Comparison of ENCODE assay signal across 8 mouse cellular contexts in the genomic region with DNA sequence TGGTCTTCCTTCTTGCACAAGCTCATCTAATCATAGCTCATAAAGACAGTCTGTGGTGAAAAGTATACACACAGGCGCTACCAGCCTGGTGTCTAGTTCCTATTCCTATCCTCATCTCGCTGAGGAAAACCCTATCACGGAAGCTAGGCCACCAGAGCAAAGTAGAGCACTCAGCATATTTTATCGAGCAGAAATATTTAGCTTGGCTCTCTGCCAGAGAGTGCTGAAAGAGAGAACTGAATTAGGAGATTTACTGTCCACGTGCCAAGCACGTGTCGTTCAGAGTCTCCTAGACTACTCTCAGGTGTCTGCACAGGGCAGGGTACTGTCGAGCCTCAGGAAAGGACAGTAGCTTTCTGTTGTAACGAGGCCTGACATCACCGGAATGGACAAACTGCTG. TPM values are rescaled to one million over a fixed set of nuclear protein-coding genes. Genes with fewer than 3 reads are reported as not detected.
DNase-seq lines count a peak whose midpoint lies in the region; ATAC-seq lines count a peak whose summit lies in the region.

No protein-coding gene starts in this region.

- peak overlapping the region; percentile 45 for H3K27ac ChIP-seq in lung, embryonic 16.5 days (ENCODE audit: low read length)

- no peak overlapping the region for H3K4me2 ChIP-seq in lung, embryonic 16.5 days (ENCODE audit: low read depth, low read length)

- peak; percentile 41 to 55 for DNase-seq in heart, adult 18-20 months
- no peak for DNase-seq in heart, postnatal 36 days
- peak; percentile 15 for DNase-seq in adrenal gland, postnatal 25 days
- peak; percentile 35 for DNase-seq in heart, postnatal 4 days
- DNase-seq in spleen, adult 12 weeks (ENCODE audit: low spot score) = no peak
- no peak for DNase-seq in ovary, adult 18-20 months (ENCODE audit: low spot score)

- H3K9ac ChIP-seq in lung, embryonic 16.5 days (ENCODE audit: low read length) = no peak overlapping the region

- ATAC-seq in lung, embryonic 16.5 days (ENCODE audit: low read depth) = peak; percentile 88
- ATAC-seq in inflammation-experienced regulatory T-cells, adult 6 months = no peak

- intact Hi-C loops in heart, postnatal 36 days (cut with DNase I) = no loop called here

- no peaks in the 10 kb centered on the region for H3K9me3 ChIP-seq in lung, embryonic 16.5 days (ENCODE audit: control insufficient read depth, low read length)

- no peak overlapping the region for H3K4me3 ChIP-seq in lung, embryonic 16.5 days (ENCODE audit: low read length)

- H3K27me3 ChIP-seq in lung, embryonic 16.5 days (ENCODE audit: control insufficient read depth, insufficient read depth, low read depth, low read length) = no peaks in the 10 kb centered on the region

- no peaks in the 10 kb centered on the region for H3K36me3 ChIP-seq in lung, embryonic 16.5 days (ENCODE audit: control insufficient read depth, insufficient read depth, low read length)

- H3K4me1 ChIP-seq in lung, embryonic 16.5 days (replicated peaks; ENCODE audit: control insufficient read depth, insufficient read depth, low read length) = peaks cover 12% of the 10 kb centered on the region

- WGBS in lung, embryonic 16.5 days = 15% methylated on average over 10 of the region's 10 CpGs

RNA-seq across cellular contexts. Expression of a gene that starts 54.0 kb away (rescaled TPM):
- total RNA-seq in heart, adult 18-20 months (2021) = 1 to 10 TPM in 1 of 2 experiments, under 1 TPM in 1; 0.46 to 1.6 TPM
- 1 to 10 TPM; 1.6 to 2.4 TPM for total RNA-seq in heart, postnatal 36 days (2021)
- 1.1 and 3.0 TPM in 2 replicates for total RNA-seq in adrenal gland, postnatal 25 days (2021)
- 1 to 10 TPM; 2.4 to 2.5 TPM for total RNA-seq in heart, postnatal 4 days (2021)
- 2.3 and 2.5 TPM in 2 replicates for polyA plus RNA-seq in lung, embryonic 16.5 days (2015; fragmentation: Nextera tagmentation; extraction: Ambion mirVana)
- polyA plus RNA-seq in inflammation-experienced regulatory T-cells, adult 6 months (2017; shearing (Covaris generic)) = 10 to 100 TPM; 11.2 to 27.7 (median 12.4) TPM

Comparison
In these comparisons a context has a peak if more than half of its experiments do, and no peak if none do; other contexts are left out.
1. DNase-seq: peak in heart, adult 18-20 months (2 of 2), adrenal gland, postnatal 25 days (single experiment) and heart, postnatal 4 days (single experiment); none in heart, postnatal 36 days (0 of 2), spleen, adult 12 weeks (single experiment) and ovary, adult 18-20 months (single experiment).